Mouse (Mus musculus): ENCODE measurements around the gene Ankub1. TPM values are rescaled to one million over a fixed set of nuclear protein-coding genes. Genes with fewer than 3 reads are reported as not detected.

Ankub1 gene
- polyA plus RNA-seq, 1 experiment from 2014 or later: 0.14 TPM

- no peak overlapping the region for H3K27ac ChIP-seq (replicated peaks; ENCODE audit: low read depth, low read length)
- no peaks in the 10 kb centered on the region for H3K36me3 ChIP-seq (ENCODE audit: control insufficient read depth, insufficient read depth, low read length)
- H3K4me2 ChIP-seq (ENCODE audit: low read depth, low read length): no peak overlapping the region
- no peaks in the 10 kb centered on the region for H3K27me3 ChIP-seq (replicated peaks; ENCODE audit: control insufficient read depth, insufficient read depth, low read length)
- H3K9ac ChIP-seq (ENCODE audit: low read depth, low read length): no peak overlapping the region
- H3K9me3 ChIP-seq (ENCODE audit: control insufficient read depth, low read length): no peaks in the 10 kb centered on the region
- no peak for DNase-seq (ENCODE audit: low spot score)
- no peak overlapping the region for H3K4me3 ChIP-seq (ENCODE audit: low read depth, low read length)
- WGBS: 82% methylated on average over 4 of the region's 4 CpGs
- H3K4me1 ChIP-seq (ENCODE audit: control insufficient read depth, insufficient read depth, low read length): no peaks in the 10 kb centered on the region
- ATAC-seq (ENCODE audit: low read depth): no peak
Observed at GRCm38 (mm10) chr3:57691772-57692171, 827 bp downstream of the Ankub1 start.

DNA sequence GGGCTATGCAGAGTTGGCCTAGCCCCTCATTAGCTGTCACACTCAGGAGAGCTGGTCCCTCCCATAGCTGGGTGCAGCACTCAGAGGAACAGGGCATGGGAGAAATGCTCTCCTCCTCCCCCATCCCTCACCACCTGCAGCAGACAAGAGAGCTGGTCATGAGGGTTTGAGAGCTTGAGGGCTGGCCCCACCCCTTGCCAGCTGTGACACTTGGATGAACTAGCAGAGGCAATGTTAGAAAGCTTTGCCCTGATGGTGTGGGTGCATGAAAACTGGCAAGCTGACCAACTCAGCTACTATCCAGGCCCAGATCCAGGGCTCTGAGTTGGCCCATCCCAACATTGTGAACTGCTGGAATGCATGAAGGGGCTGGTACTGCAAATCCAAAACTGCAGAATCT lies 14.8 kb downstream of the Ankub1 start:
- ATAC-seq (ENCODE audit: low read depth) (no peak), DNase-seq (ENCODE audit: low spot score) (no peak)
- Histone ChIP-seq H3K36me3 (ENCODE audit: control insufficient read depth, insufficient read depth, low read length) (no peaks in the 10 kb centered on the region), H3K9me3 (ENCODE audit: control insufficient read depth, low read length) (no peaks in the 10 kb centered on the region), H3K4me2 (ENCODE audit: low read depth, low read length) (no peak overlapping the region), H3K4me3 (ENCODE audit: low read depth, low read length) (no peak overlapping the region), H3K27me3 (replicated peaks; ENCODE audit: control insufficient read depth, insufficient read depth, low read length) (no peaks in the 10 kb centered on the region), H3K4me1 (ENCODE audit: control insufficient read depth, insufficient read depth, low read length) (no peaks in the 10 kb centered on the region), H3K9ac (ENCODE audit: low read depth, low read length) (no peak overlapping the region), H3K27ac (replicated peaks; ENCODE audit: low read depth, low read length) (no peak overlapping the region)

- no peaks in the 10 kb centered on the region for H3K4me1 ChIP-seq (ENCODE audit: control insufficient read depth, insufficient read depth, low read length)
- peak; percentile 62 for DNase-seq (ENCODE audit: low spot score)
Observed at GRCm38 (mm10) chr3:57674075-57674474, 18.5 kb downstream of the Ankub1 start.

GRCm38 (mm10) chr3:57673586-57673985 lies 19.0 kb downstream of the Ankub1 start:
- ATAC-seq (ENCODE audit: low read depth) (no peak), DNase-seq (ENCODE audit: low spot score) (no peak)
- WGBS: 87% methylated on average over 4 of the region's 4 CpGs
- Histone ChIP-seq H3K9me3 (ENCODE audit: control insufficient read depth, low read length) (no peaks in the 10 kb centered on the region), H3K36me3 (ENCODE audit: control insufficient read depth, insufficient read depth, low read length) (no peaks in the 10 kb centered on the region), H3K4me3 (ENCODE audit: low read depth, low read length) (no peak overlapping the region), H3K27me3 (replicated peaks; ENCODE audit: control insufficient read depth, insufficient read depth, low read length) (no peaks in the 10 kb centered on the region), H3K9ac (ENCODE audit: low read depth, low read length) (no peak overlapping the region), H3K27ac (replicated peaks; ENCODE audit: low read depth, low read length) (no peak overlapping the region), H3K4me1 (ENCODE audit: control insufficient read depth, insufficient read depth, low read length) (no peaks in the 10 kb centered on the region), H3K4me2 (ENCODE audit: low read depth, low read length) (no peak overlapping the region)

More at GRCm38 (mm10) chr3:57674075-57674474, 18.5 kb downstream of the Ankub1 start:
- Histone ChIP-seq H3K27ac (replicated peaks; ENCODE audit: low read depth, low read length) (no peak overlapping the region), H3K4me2 (ENCODE audit: low read depth, low read length) (no peak overlapping the region), H3K4me3 (ENCODE audit: low read depth, low read length) (no peak overlapping the region), H3K27me3 (replicated peaks; ENCODE audit: control insufficient read depth, insufficient read depth, low read length) (no peaks in the 10 kb centered on the region), H3K36me3 (ENCODE audit: control insufficient read depth, insufficient read depth, low read length) (no peaks in the 10 kb centered on the region), H3K9ac (ENCODE audit: low read depth, low read length) (no peak overlapping the region), H3K9me3 (ENCODE audit: control insufficient read depth, low read length) (no peaks in the 10 kb centered on the region)
- no peak; the same call in 1 of the 2 replicates for ATAC-seq (ENCODE audit: low read depth)
- WGBS: 76% methylated on average over 2 of the region's 2 CpGs

GRCm38 (mm10) chr3:57667054-57667723 lies 25.4 kb downstream of the Ankub1 start:
- no peaks in the 10 kb centered on the region for H3K9me3 ChIP-seq (ENCODE audit: control insufficient read depth, low read length)
- H3K36me3 ChIP-seq (ENCODE audit: control insufficient read depth, insufficient read depth, low read length): no peaks in the 10 kb centered on the region
- no peaks in the 10 kb centered on the region for H3K27me3 ChIP-seq (replicated peaks; ENCODE audit: control insufficient read depth, insufficient read depth, low read length)
- H3K4me2 ChIP-seq (ENCODE audit: low read depth, low read length): peak overlapping the region; percentile 42
- 32% methylated on average over 14 of the region's 14 CpGs for WGBS
- H3K4me1 ChIP-seq (ENCODE audit: control insufficient read depth, insufficient read depth, low read length): no peaks in the 10 kb centered on the region
- DNase-seq (ENCODE audit: low spot score) (peak; percentile 90), ATAC-seq (ENCODE audit: low read depth) (peak; percentile 67; the same call in 1 of the 2 replicates)
- no peak overlapping the region for H3K9ac ChIP-seq (ENCODE audit: low read depth, low read length)
- no peak overlapping the region for H3K27ac ChIP-seq (replicated peaks; ENCODE audit: low read depth, low read length)
- H3K4me3 ChIP-seq (ENCODE audit: low read depth, low read length): peak overlapping the region; percentile 23; the same call in 1 of the 2 replicates

GRCm38 (mm10) chr3:57665880-57666279 lies 26.7 kb downstream of the Ankub1 start:
- Histone ChIP-seq H3K27me3 (replicated peaks; ENCODE audit: control insufficient read depth, insufficient read depth, low read length) (no peaks in the 10 kb centered on the region), H3K9ac (ENCODE audit: low read depth, low read length) (no peak overlapping the region), H3K4me1 (ENCODE audit: control insufficient read depth, insufficient read depth, low read length) (no peaks in the 10 kb centered on the region), H3K9me3 (ENCODE audit: control insufficient read depth, low read length) (no peaks in the 10 kb centered on the region), H3K36me3 (ENCODE audit: control insufficient read depth, insufficient read depth, low read length) (no peaks in the 10 kb centered on the region), H3K4me2 (ENCODE audit: low read depth, low read length) (no peak overlapping the region), H3K27ac (replicated peaks; ENCODE audit: low read depth, low read length) (no peak overlapping the region), H3K4me3 (ENCODE audit: low read depth, low read length) (no peak overlapping the region)
- ATAC-seq (ENCODE audit: low read depth) (no peak), DNase-seq (ENCODE audit: low spot score) (no peak)
- WGBS: 88% methylated on average over 5 of the region's 5 CpGs

GRCm38 (mm10) chr3:57664682-57665081 lies 27.9 kb downstream of the Ankub1 start:
- no peak overlapping the region for H3K27ac ChIP-seq (replicated peaks; ENCODE audit: low read depth, low read length)
- no peak overlapping the region for H3K4me3 ChIP-seq (ENCODE audit: low read depth, low read length)
- no peak for DNase-seq (ENCODE audit: low spot score)
- H3K36me3 ChIP-seq (ENCODE audit: control insufficient read depth, insufficient read depth, low read length): no peaks in the 10 kb centered on the region
- no peaks in the 10 kb centered on the region for H3K27me3 ChIP-seq (replicated peaks; ENCODE audit: control insufficient read depth, insufficient read depth, low read length)
- no peaks in the 10 kb centered on the region for H3K9me3 ChIP-seq (ENCODE audit: control insufficient read depth, low read length)
- H3K4me1 ChIP-seq (ENCODE audit: control insufficient read depth, insufficient read depth, low read length): no peaks in the 10 kb centered on the region
- ATAC-seq (ENCODE audit: low read depth): no peak
- H3K4me2 ChIP-seq (ENCODE audit: low read depth, low read length): no peak overlapping the region
- no peak overlapping the region for H3K9ac ChIP-seq (ENCODE audit: low read depth, low read length)
- 75% methylated on average over 10 of the region's 10 CpGs for WGBS

DNA sequence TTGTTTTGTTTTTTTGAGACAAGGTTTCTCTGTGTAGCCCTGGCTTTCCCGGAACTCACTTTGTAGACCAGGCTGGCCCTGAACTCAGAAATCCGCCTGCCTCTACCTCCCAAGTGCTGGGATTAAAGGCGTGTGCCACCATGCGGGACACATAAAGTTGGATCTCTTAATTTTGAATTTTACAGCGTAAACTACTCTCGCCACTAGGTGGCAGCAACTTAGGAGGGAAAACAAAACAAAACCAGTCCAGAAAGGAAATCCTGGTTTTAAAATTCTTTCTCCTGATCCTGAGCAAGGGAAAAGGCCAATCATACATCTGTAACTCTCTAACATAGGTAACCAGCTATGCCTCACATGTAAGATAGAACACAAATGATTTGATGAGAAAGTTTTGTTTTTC lies 28.9 kb downstream of the Ankub1 start:
- DNase-seq (ENCODE audit: low spot score): peak; percentile 79

GRCm38 (mm10) chr3:57658608-57659007 lies 34.0 kb downstream of the Ankub1 start:
- no peaks in the 10 kb centered on the region for H3K27me3 ChIP-seq (replicated peaks; ENCODE audit: control insufficient read depth, insufficient read depth, low read length)
- 68% methylated on average over 6 of the region's 6 CpGs for WGBS
- H3K4me3 ChIP-seq (ENCODE audit: low read depth, low read length): no peak overlapping the region
- H3K9me3 ChIP-seq (ENCODE audit: control insufficient read depth, low read length): no peaks in the 10 kb centered on the region
- H3K36me3 ChIP-seq (ENCODE audit: control insufficient read depth, insufficient read depth, low read length): no peaks in the 10 kb centered on the region
- ATAC-seq (ENCODE audit: low read depth) (no peak), DNase-seq (ENCODE audit: low spot score) (no peak)
- H3K4me1 ChIP-seq (ENCODE audit: control insufficient read depth, insufficient read depth, low read length): no peaks in the 10 kb centered on the region
- no peak overlapping the region for H3K4me2 ChIP-seq (ENCODE audit: low read depth, low read length)
- H3K27ac ChIP-seq (replicated peaks; ENCODE audit: low read depth, low read length): no peak overlapping the region
- no peak overlapping the region for H3K9ac ChIP-seq (ENCODE audit: low read depth, low read length)

More for the DNA sequence above, 28.9 kb downstream of the Ankub1 start:
- Histone ChIP-seq H3K27me3 (replicated peaks; ENCODE audit: control insufficient read depth, insufficient read depth, low read length) (no peaks in the 10 kb centered on the region), H3K4me2 (ENCODE audit: low read depth, low read length) (no peak overlapping the region), H3K9ac (ENCODE audit: low read depth, low read length) (no peak overlapping the region), H3K27ac (replicated peaks; ENCODE audit: low read depth, low read length) (no peak overlapping the region), H3K36me3 (ENCODE audit: control insufficient read depth, insufficient read depth, low read length) (no peaks in the 10 kb centered on the region), H3K4me1 (ENCODE audit: control insufficient read depth, insufficient read depth, low read length) (no peaks in the 10 kb centered on the region), H3K9me3 (ENCODE audit: control insufficient read depth, low read length) (no peaks in the 10 kb centered on the region), H3K4me3 (ENCODE audit: low read depth, low read length) (no peak overlapping the region)
- no peak for ATAC-seq (ENCODE audit: low read depth)
- WGBS: 19% methylated on average over 6 of the region's 6 CpGs
